9 mouse cellular contexts compared by ENCODE assay signal in the genomic region with DNA sequence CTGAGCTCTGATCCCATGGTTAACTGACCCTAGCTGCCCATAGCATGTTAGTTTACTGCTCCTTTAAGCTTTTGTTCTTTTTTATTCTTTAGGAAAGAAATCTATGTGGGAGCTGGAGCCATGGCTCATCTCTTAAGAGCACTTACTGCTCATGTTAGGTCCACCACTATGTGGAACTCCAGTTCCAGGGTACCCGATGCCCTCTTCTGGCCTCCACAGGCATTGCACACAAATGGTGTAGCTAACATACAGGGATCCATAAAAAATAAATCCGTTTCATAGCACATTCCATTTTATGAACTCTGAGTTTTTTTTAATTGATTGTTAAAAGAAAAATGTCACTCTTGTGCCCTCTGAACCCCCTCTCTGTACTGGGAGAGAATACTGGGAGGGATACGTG. TPM values are rescaled to one million over a fixed set of nuclear protein-coding genes. Genes with fewer than 3 reads are reported as not detected.
DNase-seq lines count a peak whose midpoint lies in the region; ATAC-seq and TF ChIP-seq lines count a peak whose summit lies in the region.
"Had no signal": no experiment of that assay in that cellular context is flagged by ENCODE, and none has a peak within 500 bp of the region (broad histone marks: within the 10 kb centered on the region; RNA-seq: fewer than 3 reads in every experiment).

No protein-coding gene starts in this region.

- peaks cover 6% of the 10 kb centered on the region; the same call in 1 of the 2 replicates for H3K27me3 ChIP-seq in heart, embryonic 11.5 days (ENCODE audit: control insufficient read depth, insufficient read depth, low read length)
- H3K27me3 ChIP-seq in spleen, adult 2 months (ENCODE audit: control insufficient read depth, insufficient read depth, low read length), result no peaks in the 10 kb centered on the region
- H3K27me3 ChIP-seq: neural tube, embryonic 12.5 days had no signal

- H3K4me2 ChIP-seq in heart, embryonic 11.5 days, result no peak overlapping the region
- H3K4me2 ChIP-seq: neural tube, embryonic 12.5 days had no signal

- no peak overlapping the region for H3K27ac ChIP-seq in heart, embryonic 11.5 days (ENCODE audit: low read depth, low read length)
- H3K27ac ChIP-seq in spleen, adult 2 months (ENCODE audit: insufficient read depth, low read length), result no peak overlapping the region
- no peak overlapping the region for H3K27ac ChIP-seq in embryonic fibroblast, embryonic 13.5 days (ENCODE audit: insufficient read depth, low read length)
- H3K27ac ChIP-seq: neural tube, embryonic 12.5 days had no signal

- DNase-seq in heart, postnatal 14 days, result peak; percentile 27 to 58
- DNase-seq in spleen, adult 2 months (ENCODE audit: low read depth in 1 of 2, low spot score in 2 of 2), result no peak
- no peak for DNase-seq in spleen, adult 12 weeks (ENCODE audit: low spot score)
- peak; percentile 73 for DNase-seq in testis, postnatal 10 days (ENCODE audit: low spot score)
- DNase-seq in frontal cortex, postnatal 14 days (ENCODE audit: low spot score in 2 of 2), result no peak

- ATAC-seq in heart, embryonic 11.5 days (replicated peaks; ENCODE audit: insufficient number of reproducible peaks, low FRiP score, low TSS enrichment), result no peak
- no peak for ATAC-seq in megakaryocyte, adult 5-6 weeks (ENCODE audit: poor library complexity, severe bottlenecking)

- H3K36me3 ChIP-seq in heart, embryonic 11.5 days (ENCODE audit: control insufficient read depth, insufficient read depth, low read length), result no peaks in the 10 kb centered on the region
- H3K36me3 ChIP-seq in spleen, adult 2 months (ENCODE audit: control insufficient read depth, insufficient read depth, low read length), result no peaks in the 10 kb centered on the region
- H3K36me3 ChIP-seq: neural tube, embryonic 12.5 days had no signal

- no peaks in the 10 kb centered on the region for H3K4me1 ChIP-seq in heart, embryonic 11.5 days (ENCODE audit: control insufficient read depth, insufficient read depth, low read length)
- H3K4me1 ChIP-seq in spleen, adult 2 months (ENCODE audit: control insufficient read depth, insufficient read depth, insufficient read length), result no peaks in the 10 kb centered on the region
- no peaks in the 10 kb centered on the region for H3K4me1 ChIP-seq in embryonic fibroblast, embryonic 13.5 days (ENCODE audit: control insufficient read depth, insufficient read depth, low read length)
- H3K4me1 ChIP-seq: neural tube, embryonic 12.5 days had no signal

- TF ChIP-seq POLR2A in spleen, adult 2 months (IDR thresholded peaks at IDR 0.05; ENCODE audit: low read depth, low read length), result no peak
- no peak for TF ChIP-seq POLR2A in embryonic fibroblast, embryonic 13.5 days (IDR thresholded peaks at IDR 0.05; ENCODE audit: low read depth, low read length)

- peak; percentile 17; the same call in 1 of the 2 replicates for TF ChIP-seq CTCF in spleen, adult 2 months (IDR thresholded peaks at IDR 0.05; ENCODE audit: extremely low read depth, insufficient read depth, insufficient read length, insufficient replicate concordance)
- TF ChIP-seq CTCF in embryonic fibroblast, embryonic 13.5 days (IDR thresholded peaks at IDR 0.05; ENCODE audit: borderline replicate concordance, insufficient read depth, low read length), result peak; percentile 23; the same call in 1 of the 2 replicates

- intact Hi-C loops in heart, postnatal 14 days (cut with DNase I), result no loop called here

- 35% methylated on average over 3 of the region's 3 CpGs for WGBS in heart, embryonic 11.5 days (ENCODE audit: insufficient replicate concordance)
- 49% methylated on average over 3 of the region's 3 CpGs for WGBS in spleen, adult 2 months

- no peak overlapping the region for H3K4me3 ChIP-seq in heart, embryonic 11.5 days (ENCODE audit: low read depth, low read length)
- H3K4me3 ChIP-seq in spleen, adult 2 months (ENCODE audit: extremely low read depth, insufficient read depth, insufficient read length), result no peak overlapping the region
- H3K4me3 ChIP-seq in embryonic fibroblast, embryonic 13.5 days (ENCODE audit: insufficient read depth, low read length), result no peak overlapping the region
- H3K4me3 ChIP-seq: neural tube, embryonic 12.5 days had no signal

- H3K9ac ChIP-seq in heart, embryonic 11.5 days (ENCODE audit: low read depth, low read length), result no peak overlapping the region
- H3K9ac ChIP-seq: neural tube, embryonic 12.5 days had no signal

- H3K9me3 ChIP-seq in heart, embryonic 11.5 days (replicated peaks; ENCODE audit: control insufficient read depth, low read length), result no peaks in the 10 kb centered on the region
- H3K9me3 ChIP-seq: neural tube, embryonic 12.5 days had no signal

RNA-seq across cellular contexts. Expression of a gene that starts 4.7 kb away (rescaled TPM):
- 10 to 100 TPM; 70.0 to 72.5 TPM for total RNA-seq in heart, postnatal 14 days (2021)
- polyA plus RNA-seq in heart, embryonic 11.5 days (2014; fragmentation: Nextera tagmentation; extraction: Ambion mirVana), result 16.1 and 18.2 TPM in 2 replicates
- polyA plus RNA-seq in spleen, adult 2 months (2012; rRNA removed), result 7.8 and 8.7 TPM in 2 replicates
- polyA plus RNA-seq in embryonic fibroblast, embryonic 13.5 days (2011; ENCODE audit: insufficient read length, low read depth, missing spikeins), result 14.4 and 15.8 TPM in 2 replicates
- 4.9 and 8.1 TPM in 2 replicates for total RNA-seq in megakaryocyte, adult 5-6 weeks (2015)
- total RNA-seq in megakaryocyte, adult 5-6 weeks (2017), result 4.4 and 6.1 TPM in 2 replicates

RNA-seq across cellular contexts. Expression of a gene that starts 24.3 kb away (rescaled TPM):
- 1 to 10 TPM; 8.4 to 8.7 TPM for total RNA-seq in heart, postnatal 14 days (2021)
- 1.2 and 1.4 TPM in 2 replicates for polyA plus RNA-seq in heart, embryonic 11.5 days (2014; fragmentation: Nextera tagmentation; extraction: Ambion mirVana)
- polyA plus RNA-seq in spleen, adult 2 months (2012; rRNA removed), result 9.2 and 14.4 TPM in 2 replicates
- polyA plus RNA-seq in embryonic fibroblast, embryonic 13.5 days (2011; ENCODE audit: insufficient read length, low read depth, missing spikeins), result 5.6 and 7.2 TPM in 2 replicates
- total RNA-seq in megakaryocyte, adult 5-6 weeks (2015), result 0.21 and 0.40 TPM in 2 replicates
- 0.04 TPM in 1 of 2 replicates, not detected in the other for total RNA-seq in megakaryocyte, adult 5-6 weeks (2017)

RNA-seq across cellular contexts. Expression of a gene that starts 33.5 kb away (rescaled TPM):
- not detected for total RNA-seq in heart, postnatal 14 days (2021)
- 0.07 TPM in 1 of 2 replicates, not detected in the other for polyA plus RNA-seq in heart, embryonic 11.5 days (2014; fragmentation: Nextera tagmentation; extraction: Ambion mirVana)
- 0.06 and 0.13 TPM in 2 replicates for polyA plus RNA-seq in spleen, adult 2 months (2012; rRNA removed)
- polyA plus RNA-seq in embryonic fibroblast, embryonic 13.5 days (2011; ENCODE audit: insufficient read length, low read depth, missing spikeins), result not detected in 2 replicates
- not detected in 2 replicates for total RNA-seq in megakaryocyte, adult 5-6 weeks (2015)
- not detected in 2 replicates for total RNA-seq in megakaryocyte, adult 5-6 weeks (2017)

Comparison
In these comparisons a context has a peak if more than half of its experiments do, and no peak if none do; other contexts are left out.
1. DNase-seq: peak in heart, postnatal 14 days (2 of 2) and testis, postnatal 10 days (single experiment); none in spleen, adult 2 months (0 of 2), spleen, adult 12 weeks (single experiment) and frontal cortex, postnatal 14 days (0 of 2).